Mouse (Mus musculus) frontal cortex, postnatal 14 days (tissue): Measurements from ENCODE around the gene Vmn1r227.

Experiments
- DNase-seq, 2 experiments: peaks; one replicate each; pipeline ENCODE4 v3.0.0; 2022; ENCODE audit warnings: low spot score in 2 of 2

The Vmn1r227 gene

DNA sequence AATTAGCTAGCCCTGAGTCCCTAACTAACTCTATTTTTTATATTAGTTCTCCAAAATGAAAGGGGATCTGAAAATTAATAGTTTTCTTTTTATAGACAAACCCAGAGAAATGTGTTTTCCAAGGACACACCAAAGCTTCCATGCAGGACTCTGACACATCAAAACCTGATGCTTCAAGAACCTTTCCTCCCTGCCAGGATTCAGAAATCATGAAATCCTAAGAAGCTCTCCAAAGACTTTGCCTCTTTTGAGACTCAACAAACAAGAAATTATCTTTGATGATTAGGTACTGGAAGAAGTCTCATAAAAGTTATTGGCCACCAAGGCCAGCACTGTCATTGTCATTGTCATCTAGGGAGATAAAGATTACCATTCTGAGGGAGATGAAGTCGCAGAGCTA, at the start of gene Vmn1r227:
TSS of gene Vmn1r227 (plus strand) at position 301 of the 400 bp plus-strand sequence.
- DNase-seq = no peak

DNA sequence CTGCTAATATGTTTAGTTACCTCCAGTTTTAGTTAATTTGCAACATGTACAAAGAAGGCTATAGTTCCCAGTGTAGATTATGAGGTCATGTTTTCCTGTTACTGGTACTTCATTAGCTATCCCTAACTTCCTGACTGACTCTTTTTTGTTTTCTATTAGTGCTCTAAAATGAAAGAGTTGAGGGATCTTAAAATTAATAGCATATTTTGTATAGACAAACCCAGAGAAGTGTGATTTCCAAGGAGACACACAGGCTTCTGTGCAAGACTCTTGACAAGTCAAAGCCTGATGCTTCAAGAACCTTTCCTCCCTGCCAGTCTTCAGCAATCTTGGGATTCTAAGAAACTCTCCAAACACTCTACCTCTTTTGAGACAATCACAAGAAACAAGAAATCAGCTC, 47.1 kb upstream of the Vmn1r227 start, which contains the start of gene Vmn1r226:
TSS of gene Vmn1r226 (plus strand) at position 301 of the 400 bp plus-strand sequence.
- DNase-seq = no peak

DNA sequence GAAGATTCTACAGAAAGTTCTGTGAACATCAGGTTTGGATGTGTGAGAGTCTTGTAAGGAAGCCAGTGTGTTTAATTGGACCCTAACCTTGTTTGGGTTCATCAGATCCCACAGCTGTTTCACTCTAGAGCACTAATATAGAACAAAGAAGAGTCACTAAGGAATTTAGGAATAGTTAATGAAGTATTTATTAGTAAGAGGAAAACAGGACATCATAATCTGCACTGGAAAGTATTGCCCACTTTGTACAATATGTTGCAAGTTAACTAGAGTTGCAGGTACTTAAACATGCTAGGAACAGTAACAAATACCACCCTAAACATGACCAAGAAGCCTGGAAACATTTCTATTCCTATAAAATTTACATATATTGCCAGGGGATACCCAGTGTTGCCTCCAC, 56.4 kb downstream of the Vmn1r227 start, which contains the start of gene Vmn1r228:
TSS of gene Vmn1r228 (minus strand) at position 101 of the 400 bp plus-strand sequence.
- DNase-seq = no peak
